Mouse (Mus musculus) spleen, adult 2 months (tissue): ENCODE measurements around the gene Cabcoco1.

Experiments
- CTCF ChIP-seq: fragments of 200-500 bp; IDR thresholded peaks from 2 replicates; pipeline ENCODE4 v1.5.1; 2011; ENCODE audit warnings: mild to moderate bottlenecking, inconsistent platforms; ENCODE audit not compliant: insufficient read depth, insufficient read length, insufficient replicate concordance; ENCODE audit errors: extremely low read depth
- POLR2A ChIP-seq: fragments of 200-500 bp; IDR thresholded peaks from 2 replicates; pipeline ENCODE4 v1.6.1; 2011; ENCODE audit warnings: low read depth, low read length, inconsistent platforms

- no peak for TF ChIP-seq POLR2A
- no peak for TF ChIP-seq CTCF
Measured at GRCm38 (mm10) chr10:68504586-68505152, 37.0 kb downstream of the Cabcoco1 start.
